Mouse (Mus musculus) myocyte (in vitro differentiated cells): ENCODE results near the gene Mrrf.

ENCODE experiments used
- POLR2A ChIP-seq: IDR thresholded peaks from one replicate; pipeline ENCODE4 v1.6.1; 2011; ENCODE audit warnings: low read depth, mild to moderate bottlenecking, control low read depth, moderate library complexity; ENCODE audit not compliant: insufficient read length
- POLR2AphosphoS2 ChIP-seq: IDR thresholded peaks from one replicate; pipeline ENCODE4 v1.6.1; 2011; ENCODE audit warnings: low read depth, control low read depth; ENCODE audit not compliant: insufficient read length
- SRF ChIP-seq: IDR thresholded peaks from one replicate; pipeline ENCODE4 v1.6.1; 2011; ENCODE audit warnings: low read depth; ENCODE audit not compliant: control insufficient read depth, insufficient read length
- TCF12 ChIP-seq: IDR thresholded peaks from one replicate; pipeline ENCODE4 v1.6.1; 2011; ENCODE audit warnings: mild to moderate bottlenecking, control low read depth; ENCODE audit not compliant: poor library complexity, insufficient read depth, severe bottlenecking
- USF1 ChIP-seq: IDR thresholded peaks from one replicate; pipeline ENCODE4 v1.6.1; 2011; ENCODE audit warnings: low read depth, mild to moderate bottlenecking, control low read depth, moderate library complexity

- TF ChIP-seq POLR2A, result no peak
- TF ChIP-seq TCF12, result no peak
- TF ChIP-seq USF1, result no peak
- no peak for TF ChIP-seq SRF
- no peak for TF ChIP-seq POLR2AphosphoS2
Observed at GRCm38 (mm10) chr2:36172574-36172973, 36.4 kb downstream of the Mrrf start.
